Mouse (Mus musculus) adrenal gland, postnatal 4 days (tissue): ENCODE measurements at regions not wholly inside any gene's neighbourhood (a gene's known extent, or its start where the extent isn't known, plus 50 kb on each side); places are given as distances from the start of the nearest gene placed in this dataset.

Source experiments
- DNase-seq, 2 experiments: peaks; one replicate each; pipeline ENCODE4 v3.0.0; 2021 to 2022; ENCODE audit warnings: low spot score in 2 of 2, mixed read lengths in 2 of 2

- no peak for DNase-seq
Observed at GRCm38 (mm10) chr1:92386752-92387151, 86.9 kb downstream of the Ndufa10 start.

- no peak for DNase-seq
Observed at GRCm38 (mm10) chr1:92384945-92385344, 88.7 kb downstream of the Ndufa10 start.

DNA sequence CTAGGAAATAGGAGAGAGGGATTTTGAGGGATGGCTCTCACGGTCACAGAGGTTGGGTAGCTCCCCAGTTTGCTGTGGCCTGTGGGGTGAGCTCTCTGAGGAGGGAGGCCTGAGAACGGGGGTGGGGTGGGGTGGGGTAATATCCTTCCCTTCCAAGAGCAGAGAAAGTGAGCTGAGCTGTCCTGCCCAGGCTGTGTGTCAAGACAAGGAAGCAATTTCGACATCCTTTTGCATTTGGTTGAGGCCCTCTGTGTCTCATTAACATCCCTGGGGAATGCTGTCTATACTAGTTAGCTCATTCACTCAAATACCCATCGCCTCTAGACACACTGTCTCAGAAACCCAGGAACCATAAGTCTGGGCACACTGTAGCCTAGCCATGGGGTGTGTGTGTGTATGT, 89.9 kb downstream of the Ndufa10 start:
- no peak for DNase-seq

- no peak for DNase-seq
Observed at GRCm38 (mm10) chr1:92379510-92379886, 94.2 kb downstream of the Ndufa10 start.

GRCm38 (mm10) chr1:92378741-92379509, 94.7 kb downstream of the Ndufa10 start:
- no peak for DNase-seq

GRCm38 (mm10) chr1:92376456-92376855, 97.2 kb downstream of the Ndufa10 start:
- DNase-seq: no peak

GRCm38 (mm10) chr1:92372222-92372990, 101.3 kb downstream of the Ndufa10 start:
- DNase-seq: no peak

- no peak for DNase-seq
Observed at GRCm38 (mm10) chr1:92371357-92371981, 102.2 kb downstream of the Ndufa10 start.

GRCm38 (mm10) chr1:92370842-92371241, 102.8 kb downstream of the Ndufa10 start:
- DNase-seq: no peak

- DNase-seq: no peak
Observed at GRCm38 (mm10) chr1:92369972-92370371, 103.7 kb downstream of the Ndufa10 start.

DNA sequence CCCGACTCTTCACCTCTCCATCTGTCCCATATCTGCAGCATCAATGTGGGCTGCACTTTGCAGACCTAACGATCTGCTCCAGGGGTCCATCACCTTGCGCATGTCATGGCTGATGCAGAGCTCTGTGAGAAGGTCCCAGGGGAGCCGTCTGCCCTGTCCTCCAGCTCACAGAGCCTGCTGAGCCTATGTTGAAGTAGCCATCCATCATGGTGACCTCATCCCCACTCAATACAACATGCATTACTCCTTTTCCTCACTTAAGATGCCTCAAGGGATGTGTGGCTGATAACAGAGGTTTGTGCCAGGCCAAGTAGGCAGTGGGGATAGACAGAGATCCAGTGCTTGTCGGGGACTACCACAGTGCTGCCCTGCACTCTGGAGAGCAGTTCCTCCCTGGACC, 107.4 kb downstream of the Ndufa10 start:
- DNase-seq: no peak

GRCm38 (mm10) chr1:92365366-92366075, 108.1 kb downstream of the Ndufa10 start:
- no peak for DNase-seq

- DNase-seq: no peak
Observed at GRCm38 (mm10) chr1:92361677-92362076, 112.0 kb downstream of the Ndufa10 start.

- DNase-seq: peak; percentile 61 to 63
Observed at GRCm38 (mm10) chr1:92360255-92360654, 113.4 kb downstream of the Ndufa10 start.

DNA sequence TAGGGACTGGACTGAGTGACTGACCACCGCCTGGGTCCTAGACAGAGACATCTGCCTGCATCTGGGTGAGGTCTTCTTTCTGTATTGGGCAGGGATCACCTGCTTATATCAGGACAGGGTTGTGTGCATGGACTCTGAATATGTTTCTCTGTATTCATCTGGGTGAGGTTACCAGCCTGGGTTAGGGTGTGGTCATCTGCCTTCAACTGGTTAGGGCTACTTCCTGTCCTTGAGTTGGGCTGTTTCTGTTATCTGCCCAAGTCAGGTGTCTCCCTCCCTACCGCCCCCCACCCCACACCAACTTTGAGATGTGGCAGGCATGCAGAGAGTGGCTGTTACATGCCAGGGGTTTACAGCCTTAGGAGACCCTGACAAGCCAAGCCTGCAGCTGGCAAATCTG, 114.2 kb downstream of the Ndufa10 start:
- no peak for DNase-seq

DNA sequence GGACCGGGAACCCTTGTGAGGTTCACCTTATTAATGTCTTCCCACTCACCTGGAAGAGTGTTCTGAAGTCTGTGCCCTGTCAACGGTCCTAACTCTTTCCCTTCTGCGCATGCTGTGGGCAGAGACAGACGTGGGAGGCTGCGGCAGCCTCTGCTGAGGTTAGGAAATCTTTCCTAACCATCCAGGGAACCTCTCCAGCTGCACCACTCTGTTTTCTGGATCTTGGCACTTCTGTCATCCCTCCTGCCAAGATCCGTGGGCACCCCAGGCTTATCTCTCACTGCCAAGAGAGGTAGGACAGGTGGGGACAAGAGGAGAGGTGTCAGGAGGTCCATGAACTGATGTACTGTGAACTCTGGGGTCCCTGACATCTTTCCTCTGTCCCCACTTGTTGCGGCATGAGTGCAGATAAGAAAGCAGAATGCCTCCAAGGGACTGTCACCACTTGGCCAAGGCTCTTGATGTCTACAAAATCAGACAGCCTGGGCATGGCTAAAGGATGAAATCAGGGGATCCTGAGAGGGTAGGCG, 114.8 kb downstream of the Ndufa10 start:
- no peak for DNase-seq

GRCm38 (mm10) chr1:92348353-92349005, 125.2 kb downstream of the Ndufa10 start:
- no peak for DNase-seq

DNA sequence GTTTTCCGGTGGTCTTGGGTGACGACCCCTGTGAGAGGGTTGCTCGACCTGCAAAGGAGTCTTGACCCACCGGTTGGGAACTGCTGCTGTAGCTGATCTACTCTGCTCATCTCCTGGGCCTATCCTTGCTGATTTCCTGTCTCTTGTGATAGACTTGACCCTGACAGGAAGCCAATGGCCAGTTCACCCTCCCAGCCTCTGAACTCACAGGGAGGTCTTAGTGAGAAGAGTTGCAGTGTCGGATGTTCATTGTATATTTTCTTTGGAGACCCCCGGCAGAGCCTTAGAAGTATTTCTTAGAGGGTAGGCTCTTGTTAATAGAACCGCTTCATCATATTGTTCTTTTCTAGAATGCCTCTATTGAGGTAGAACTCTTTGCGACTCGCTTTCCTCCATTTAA, 126.0 kb downstream of the Ndufa10 start:
- no peak for DNase-seq

GRCm38 (mm10) chr1:92343768-92344167, 129.9 kb downstream of the Ndufa10 start:
- no peak for DNase-seq

GRCm38 (mm10) chr1:92343161-92343598, 130.5 kb downstream of the Ndufa10 start:
- no peak for DNase-seq
